Mouse (Mus musculus): ENCODE measurements at regions not wholly inside any gene's neighbourhood (a gene's known extent, or its start where the extent isn't known, plus 50 kb on each side); places are given as distances from the start of the nearest gene placed in this dataset.
"Not testable (repeated sequence)": the region's sequence is repeated elsewhere in the genome, so short reads cannot be mapped to it uniquely, and the experiment has no call there.

DNA sequence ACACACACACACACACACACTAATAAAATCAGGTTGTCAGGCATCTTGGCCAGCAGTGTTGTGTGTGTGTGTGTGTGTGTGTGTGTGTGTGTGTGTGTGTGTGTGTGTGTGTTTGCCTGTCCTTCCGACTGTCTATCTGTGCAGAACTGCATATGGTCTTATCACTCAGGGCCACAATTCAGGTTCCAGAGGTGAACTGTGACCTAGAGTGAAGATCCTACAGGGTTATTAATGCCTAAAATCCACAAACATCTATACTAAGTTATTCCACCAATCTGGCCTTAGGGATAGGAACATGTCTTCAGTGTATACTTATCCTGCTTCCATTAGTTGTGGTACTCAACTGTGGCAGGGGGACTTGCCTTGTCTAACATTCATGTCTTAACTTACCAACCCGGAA is 96.7 kb downstream of the Zfp369 start:
- not testable (repeated sequence) for H3K27ac ChIP-seq (ENCODE audit: low read depth, low read length); DNase-seq (ENCODE audit: low spot score); H3K9ac ChIP-seq (ENCODE audit: low read depth, low read length); H3K4me1 ChIP-seq (replicated peaks; ENCODE audit: control insufficient read depth, insufficient read depth, low read length); H3K4me3 ChIP-seq (ENCODE audit: low read depth, low read length); H3K27me3 ChIP-seq (replicated peaks; ENCODE audit: control insufficient read depth, insufficient read depth, low read length); H3K9me3 ChIP-seq (ENCODE audit: control insufficient read depth, low read length); ATAC-seq (replicated peaks; ENCODE audit: low FRiP score); H3K36me3 ChIP-seq (ENCODE audit: control insufficient read depth, insufficient read depth, low read length); H3K4me2 ChIP-seq
- WGBS: 63% methylated on average over 1 of the region's 2 CpGs

DNA sequence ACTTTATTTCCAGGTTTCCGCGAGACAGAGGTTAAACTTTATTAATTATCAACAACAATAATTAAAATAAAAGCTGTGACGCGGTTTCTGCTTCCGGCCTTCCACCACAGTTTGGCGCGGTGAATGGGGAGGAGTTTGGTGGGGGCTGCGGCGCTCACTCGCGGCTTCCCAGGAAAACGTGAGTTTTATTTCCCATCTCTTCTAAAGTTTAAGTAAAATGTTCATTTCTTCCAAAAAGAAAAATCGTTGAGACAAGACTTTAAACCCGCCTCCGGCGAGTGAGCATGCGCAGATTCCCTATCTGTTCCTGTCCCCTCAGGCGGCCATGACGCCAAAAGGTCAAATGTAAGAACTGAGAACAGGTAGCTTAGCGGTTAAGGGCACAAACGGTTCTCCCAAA is 100.8 kb downstream of the Zfp369 start:
- not testable (repeated sequence) for ATAC-seq (replicated peaks; ENCODE audit: low FRiP score); H3K27ac ChIP-seq (ENCODE audit: low read depth, low read length); H3K4me1 ChIP-seq (replicated peaks; ENCODE audit: control insufficient read depth, insufficient read depth, low read length); DNase-seq (ENCODE audit: low spot score); H3K9me3 ChIP-seq (ENCODE audit: control insufficient read depth, low read length); H3K27me3 ChIP-seq (replicated peaks; ENCODE audit: control insufficient read depth, insufficient read depth, low read length); H3K9ac ChIP-seq (ENCODE audit: low read depth, low read length); H3K36me3 ChIP-seq (ENCODE audit: control insufficient read depth, insufficient read depth, low read length); H3K4me3 ChIP-seq (ENCODE audit: low read depth, low read length); H3K4me2 ChIP-seq
- 46% methylated on average over 18 of the region's 21 CpGs for WGBS

DNA sequence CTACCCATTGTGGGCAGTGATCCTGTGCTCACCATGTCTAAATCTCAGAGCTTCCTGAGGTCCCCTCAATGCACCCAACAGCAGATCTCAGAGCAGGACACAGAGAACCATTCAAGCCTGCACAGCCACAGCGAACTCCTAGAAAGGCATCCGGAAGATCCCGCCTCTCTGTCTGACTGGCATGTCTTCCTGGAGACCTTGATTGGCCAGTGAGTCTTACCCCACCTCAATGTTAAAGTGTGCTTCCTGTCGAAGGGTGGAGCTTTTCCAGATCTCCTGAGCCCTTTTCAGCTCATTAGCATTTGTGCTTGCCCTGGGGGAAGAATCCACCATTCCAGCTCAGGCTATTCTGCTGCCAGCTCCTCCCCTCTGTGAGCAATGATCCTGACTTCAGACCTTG is 97.5 kb upstream of the Gm10139 start:
- H3K9me3 ChIP-seq (ENCODE audit: control insufficient read depth, low read length); H3K4me2 ChIP-seq; DNase-seq (ENCODE audit: low spot score); H3K4me1 ChIP-seq (replicated peaks; ENCODE audit: control insufficient read depth, insufficient read depth, low read length); H3K36me3 ChIP-seq (ENCODE audit: control insufficient read depth, insufficient read depth, low read length); H3K27me3 ChIP-seq (replicated peaks; ENCODE audit: control insufficient read depth, insufficient read depth, low read length); H3K9ac ChIP-seq (ENCODE audit: low read depth, low read length); ATAC-seq (replicated peaks; ENCODE audit: low FRiP score); H3K27ac ChIP-seq (ENCODE audit: low read depth, low read length); H3K4me3 ChIP-seq (ENCODE audit: low read depth, low read length): not testable (repeated sequence)
- 65% methylated on average over 4 of the region's 4 CpGs for WGBS

DNA sequence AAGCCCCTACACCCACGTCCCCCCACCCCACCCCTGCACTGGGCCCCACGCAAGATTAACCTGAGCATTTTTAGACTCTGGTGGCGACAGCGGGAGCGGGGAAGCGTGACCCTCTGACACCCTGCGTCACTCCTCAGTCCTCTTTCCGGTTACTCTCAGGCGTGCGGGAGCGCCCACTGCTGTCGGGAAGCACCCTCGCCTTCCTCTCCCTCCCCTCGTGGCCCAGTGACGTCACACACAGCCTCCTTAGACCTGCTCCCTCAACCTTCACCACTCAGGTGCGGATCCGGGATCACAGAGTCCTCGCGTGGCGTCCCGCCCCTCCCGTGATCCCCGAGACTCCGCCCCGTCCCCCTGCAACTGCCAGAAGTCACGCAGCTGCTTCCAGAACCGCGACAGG is 92.3 kb upstream of the Gm10139 start:
- not testable (repeated sequence) for H3K36me3 ChIP-seq (ENCODE audit: control insufficient read depth, insufficient read depth, low read length); H3K27me3 ChIP-seq (replicated peaks; ENCODE audit: control insufficient read depth, insufficient read depth, low read length); ATAC-seq (replicated peaks; ENCODE audit: low FRiP score); H3K4me1 ChIP-seq (replicated peaks; ENCODE audit: control insufficient read depth, insufficient read depth, low read length); H3K27ac ChIP-seq (ENCODE audit: low read depth, low read length); H3K9me3 ChIP-seq (ENCODE audit: control insufficient read depth, low read length); H3K9ac ChIP-seq (ENCODE audit: low read depth, low read length)
- peak; percentile 31 for DNase-seq (ENCODE audit: low spot score)
- 8% methylated on average over 25 of the region's 28 CpGs for WGBS
- Histone ChIP-seq H3K4me2 (peak overlapping the region; percentile 47), H3K4me3 (ENCODE audit: low read depth, low read length) (peak overlapping the region; percentile 27; the same call in 1 of the 2 replicates)

Measured in liver, embryonic 11.5 days (tissue).